Mouse (Mus musculus) MEL (cell line): ENCODE results near the gene Pln.

ENCODE experiments used
- CHD2 ChIP-seq: IDR thresholded peaks from 2 replicates; pipeline ENCODE4 v1.6.1; 2011; ENCODE audit warnings: low read length, improper control_type of control experiment
- CTCF ChIP-seq, 3 experiments: IDR thresholded peaks in 2 of 3; conservative IDR thresholded peaks in 1 of 3; 2 replicates each; pipeline ENCODE4 v1.5.1; 2011 to 2012; ENCODE audit warnings: low read length in 3 of 3, low read depth in 2 of 3, mild to moderate bottlenecking in 2 of 3, improper control_type of control experiment in 1 of 3, inconsistent platforms in 1 of 3, mixed read lengths in 1 of 3, moderate library complexity in 1 of 3; ENCODE audit not compliant: control insufficient read depth in 1 of 3, insufficient read depth in 1 of 3, poor library complexity in 1 of 3, severe bottlenecking in 1 of 3
- MEF2A ChIP-seq: IDR thresholded peaks from 2 replicates; pipeline ENCODE4 v1.6.1; 2014; ENCODE audit warnings: low read depth, mild to moderate bottlenecking, inconsistent platforms, low read length, improper control_type of control experiment; ENCODE audit not compliant: poor library complexity, insufficient replicate concordance, severe bottlenecking; ENCODE audit errors: extremely low read depth
- POLR2A ChIP-seq, 2 experiments: IDR thresholded peaks; 2 replicates each; pipeline ENCODE4 v1.6.1; 2011 to 2012; ENCODE audit warnings: low read length in 2 of 2, mild to moderate bottlenecking in 2 of 2, control low read depth in 1 of 2, improper control_type of control experiment in 1 of 2, low read depth in 1 of 2, moderate library complexity in 1 of 2; ENCODE audit not compliant: control insufficient read depth in 1 of 2, insufficient read depth in 1 of 2, poor library complexity in 1 of 2
- POLR2AphosphoS2 ChIP-seq: IDR thresholded peaks from 2 replicates; pipeline ENCODE4 v1.6.1; 2011; ENCODE audit warnings: low read length, improper control_type of control experiment
- USF1 ChIP-seq: IDR thresholded peaks from 2 replicates; pipeline ENCODE4 v1.6.1; 2014; ENCODE audit warnings: low read depth, mild to moderate bottlenecking, inconsistent platforms, low read length, improper control_type of control experiment, moderate library complexity
- USF2 ChIP-seq, 2 experiments: IDR thresholded peaks; 2 replicates each; pipeline ENCODE4 v1.6.1; 2011 to 2012; ENCODE audit warnings: improper control_type of control experiment in 2 of 2, low read length in 2 of 2, borderline replicate concordance in 1 of 2, inconsistent platforms in 1 of 2, low read depth in 1 of 2, mild to moderate bottlenecking in 1 of 2; ENCODE audit not compliant: insufficient read depth in 1 of 2
- ZMIZ1 ChIP-seq: IDR thresholded peaks from 2 replicates; pipeline ENCODE4 v1.6.1; 2012; ENCODE audit warnings: low read depth, mild to moderate bottlenecking, inconsistent platforms, low read length, improper control_type of control experiment, moderate library complexity

DNA sequence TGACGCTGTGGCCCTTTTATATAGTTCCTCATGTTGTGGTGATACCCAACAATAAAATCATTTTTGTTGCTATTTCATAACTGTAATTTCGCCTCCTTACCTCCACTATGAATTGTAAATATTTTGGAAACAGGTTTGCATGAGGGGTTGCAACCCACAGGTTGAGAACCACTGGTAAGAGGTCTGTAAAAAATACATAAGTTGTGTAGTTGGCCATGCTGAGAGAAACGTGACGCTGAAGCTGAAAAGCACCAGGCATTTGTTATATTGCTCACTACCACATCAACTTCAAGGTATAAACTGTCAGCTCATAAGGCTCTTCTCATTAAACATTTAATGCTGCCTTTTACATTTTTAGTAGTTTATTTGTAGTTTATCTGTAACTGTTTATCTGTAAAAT, 8.0 kb downstream of the Pln start:
- no peak for TF ChIP-seq POLR2AphosphoS2
- TF ChIP-seq POLR2A (IDR thresholded peaks at IDR 0.05; ENCODE audit: control insufficient read depth in 1 of 2, insufficient read depth in 1 of 2, low read depth in 1 of 2, low read length in 2 of 2, poor library complexity in 1 of 2) = no peak
- no peak for TF ChIP-seq CTCF (IDR thresholded peaks at IDR 0.05 in 2 of 3, conservative IDR thresholded peaks at IDR 0.05 in 1 of 3; ENCODE audit: control insufficient read depth in 1 of 3, insufficient read depth in 1 of 3, low read depth in 2 of 3, low read length in 3 of 3, poor library complexity in 1 of 3, severe bottlenecking in 1 of 3)
- TF ChIP-seq ZMIZ1 = no peak
- no peak for TF ChIP-seq USF2 (IDR thresholded peaks at IDR 0.05; ENCODE audit: borderline replicate concordance in 1 of 2, insufficient read depth in 1 of 2, low read depth in 1 of 2, low read length in 2 of 2)
- no peak for TF ChIP-seq USF1
- TF ChIP-seq MEF2A = no peak
- TF ChIP-seq CHD2 = no peak
